Mouse (Mus musculus) lung, postnatal 0 days (tissue): Measurements from ENCODE around the gene Gm13697. TPM values are rescaled to one million over a fixed set of nuclear protein-coding genes. Genes with fewer than 3 reads are reported as not detected.

ENCODE experiments used
- ATAC-seq: fragments of 200-750 bp; cut with Nextera tagmentation; 2 replicates; pipeline ENCODE4 v1.8.0; 2017; ENCODE audit warnings: moderate library complexity
- DNase-seq: peaks from one replicate; pipeline ENCODE4 v3.0.0-alpha.2; 2016; ENCODE audit warnings: low spot score
- H3K27ac ChIP-seq: fragments of 300-500 bp; sonication (generic); 2 replicates; pipeline ENCODE4 v1.5.1; 2014; ENCODE audit warnings: antibody characterized with exemption, mild to moderate bottlenecking, low read length, mixed read lengths
- H3K27me3 ChIP-seq: fragments of 300-500 bp; sonication (generic); replicated peaks from 2 replicates; pipeline ENCODE4 v1.6.1; 2014; ENCODE audit warnings: low read length, mixed read lengths; ENCODE audit not compliant: insufficient read depth
- H3K36me3 ChIP-seq: fragments of 300-500 bp; sonication (generic); 2 replicates; pipeline ENCODE4 v1.6.1; 2014; ENCODE audit warnings: low read length, mixed read lengths; ENCODE audit not compliant: insufficient read depth
- H3K4me1 ChIP-seq: fragments of 300-500 bp; sonication (generic); 2 replicates; pipeline ENCODE4 v1.6.1; 2014; ENCODE audit warnings: antibody characterized with exemption, low read depth, low read length, mixed read lengths; ENCODE audit not compliant: insufficient read depth
- H3K4me2 ChIP-seq: fragments of 300-500 bp; sonication (generic); replicated peaks from 2 replicates; pipeline ENCODE4 v1.6.1; 2014; ENCODE audit warnings: low read depth, mild to moderate bottlenecking, low read length, moderate library complexity, mixed read lengths
- H3K4me3 ChIP-seq: fragments of 300-500 bp; sonication (generic); 2 replicates; pipeline ENCODE4 v1.5.1; 2014; ENCODE audit warnings: low read depth, low read length
- H3K9ac ChIP-seq: fragments of 300-500 bp; sonication (generic); replicated peaks from 2 replicates; pipeline ENCODE4 v1.6.1; 2014; ENCODE audit warnings: low read depth, mild to moderate bottlenecking
- H3K9me3 ChIP-seq: fragments of 300-500 bp; sonication (generic); 2 replicates; pipeline ENCODE4 v1.6.1; 2016; ENCODE audit warnings: low read length, mixed read lengths
- CTCF ChIP-seq: IDR thresholded peaks from 2 replicates; pipeline ENCODE4 v1.5.1; 2016; ENCODE audit warnings: antibody characterized with exemption, mild to moderate bottlenecking
- EP300 ChIP-seq: IDR thresholded peaks from 2 replicates; pipeline ENCODE4 v1.6.1; 2016; ENCODE audit warnings: antibody characterized with exemption, mild to moderate bottlenecking, control low read depth
- WGBS: fragments of 180-500 bp; shearing (Covaris S2); extraction: QIAGEN DNeasy Blood & Tissue Kit; methylation state at CpG from one replicate; pipeline ENCODE4 v1.1.7; 2014; 5-methylcytosine and 5-hydroxymethylcytosine counted together
- polyA plus RNA-seq: library from polyadenylated mRNA; unstranded; fragments of >200 nt; fragmentation: Nextera tagmentation; extraction: Ambion mirVana; gene quantifications from 2 replicates; pipeline ENCODE4 v1.2.1, GENCODE M21; 2015

Gene Gm13697
- polyA plus RNA-seq, 1 experiment from 2014 or later = not detected

GRCm38 (mm10) chr2:84018330-84018729 lies 33.8 kb downstream of the Gm13697 start:
- ATAC-seq (no peak), DNase-seq (peak; percentile 56)
- Histone ChIP-seq H3K4me1 (peaks cover 5% of the 10 kb centered on the region; the same call in 1 of the 2 replicates), H3K9me3 (no peaks in the 10 kb centered on the region), H3K27me3 (no peaks in the 10 kb centered on the region), H3K36me3 (no peaks in the 10 kb centered on the region), H3K4me2 (no peak overlapping the region), H3K4me3 (no peak overlapping the region), H3K27ac (no peak overlapping the region), H3K9ac (no peak overlapping the region)
- TF ChIP-seq CTCF (no peak), EP300 (no peak)
- 28% methylated on average over 3 of the region's 3 CpGs for whole genome bisulfite sequencing

GRCm38 (mm10) chr2:84019519-84020305 lies 35.2 kb downstream of the Gm13697 start:
- Histone ChIP-seq H3K4me1 (peaks cover 5% of the 10 kb centered on the region; the same call in 1 of the 2 replicates), H3K27ac (no peak overlapping the region), H3K27me3 (no peaks in the 10 kb centered on the region), H3K4me3 (no peak overlapping the region), H3K36me3 (no peaks in the 10 kb centered on the region), H3K9ac (no peak overlapping the region), H3K9me3 (no peaks in the 10 kb centered on the region), H3K4me2 (no peak overlapping the region)
- ATAC-seq (peak; percentile 84), DNase-seq (peak; percentile 78)
- TF ChIP-seq CTCF = no peak
- peak; percentile 94 for TF ChIP-seq EP300
- 64% methylated on average over 8 of the region's 8 CpGs for WGBS

- no peaks in the 10 kb centered on the region for H3K36me3 ChIP-seq
- no peak for DNase-seq
- H3K4me3 ChIP-seq = no peak overlapping the region
- H3K4me2 ChIP-seq = no peak overlapping the region
- peaks cover 5% of the 10 kb centered on the region; the same call in 1 of the 2 replicates for H3K4me1 ChIP-seq
- no peaks in the 10 kb centered on the region for H3K27me3 ChIP-seq
- no peaks in the 10 kb centered on the region for H3K9me3 ChIP-seq
- ATAC-seq = no peak
- no peak overlapping the region for H3K27ac ChIP-seq
- H3K9ac ChIP-seq = no peak overlapping the region
- no peak for TF ChIP-seq EP300
- no peak for TF ChIP-seq CTCF
- 66% methylated on average over 2 of the region's 2 CpGs for WGBS
These were observed 37.4 kb downstream of the Gm13697 start for GRCm38 (mm10) chr2:84021930-84022329.

- no peak overlapping the region for H3K27ac ChIP-seq
- H3K4me3 ChIP-seq = no peak overlapping the region
- H3K9ac ChIP-seq = no peak overlapping the region
- H3K4me1 ChIP-seq = peaks cover 3% of the 10 kb centered on the region; the same call in 1 of the 2 replicates
- H3K36me3 ChIP-seq = no peaks in the 10 kb centered on the region
- H3K4me2 ChIP-seq = no peak overlapping the region
- TF ChIP-seq EP300 (peak; percentile 68), CTCF (no peak)
- ATAC-seq = peak; percentile 72
- WGBS = 60% methylated on average over 2 of the region's 2 CpGs
- H3K9me3 ChIP-seq = no peaks in the 10 kb centered on the region
- H3K27me3 ChIP-seq = no peaks in the 10 kb centered on the region
- DNase-seq = peak; percentile 75
These were observed 38.4 kb downstream of the Gm13697 start for GRCm38 (mm10) chr2:84022905-84023304.

GRCm38 (mm10) chr2:84023319-84023718 lies 38.8 kb downstream of the Gm13697 start:
- no peak overlapping the region for H3K9ac ChIP-seq
- H3K27ac ChIP-seq = no peak overlapping the region
- no peaks in the 10 kb centered on the region for H3K9me3 ChIP-seq
- WGBS = 80% methylated on average over 2 of the region's 2 CpGs
- no peaks in the 10 kb centered on the region for H3K27me3 ChIP-seq
- TF ChIP-seq EP300 = no peak
- TF ChIP-seq CTCF = no peak
- no peak overlapping the region for H3K4me3 ChIP-seq
- DNase-seq = no peak
- ATAC-seq = no peak
- H3K4me1 ChIP-seq = no peaks in the 10 kb centered on the region
- H3K4me2 ChIP-seq = no peak overlapping the region
- H3K36me3 ChIP-seq = no peaks in the 10 kb centered on the region

- Histone ChIP-seq H3K4me3 (no peak overlapping the region), H3K27ac (no peak overlapping the region), H3K27me3 (no peaks in the 10 kb centered on the region), H3K36me3 (no peaks in the 10 kb centered on the region), H3K9ac (no peak overlapping the region), H3K4me2 (no peak overlapping the region), H3K9me3 (no peaks in the 10 kb centered on the region), H3K4me1 (no peaks in the 10 kb centered on the region)
- ATAC-seq (peak; percentile 71), DNase-seq (peak; percentile 59)
- TF ChIP-seq CTCF (no peak), EP300 (no peak)
- 53% methylated on average over 4 of the region's 4 CpGs for WGBS
These were observed 40.7 kb downstream of the Gm13697 start for GRCm38 (mm10) chr2:84025217-84025616.
